Mouse (Mus musculus) forebrain, embryonic 16.5 days (tissue): Measurements from ENCODE around the gene Galnt2. TPM values are rescaled to one million over a fixed set of nuclear protein-coding genes. Genes with fewer than 3 reads are reported as not detected.

Source experiments
- ATAC-seq: fragments of 200-750 bp; cut with Nextera tagmentation; 2 replicates; pipeline ENCODE4 v1.8.0; 2017; ENCODE audit warnings: mild to moderate bottlenecking, moderate library complexity
- H3K27ac ChIP-seq: fragments of 300-500 bp; sonication (generic); 2 replicates; pipeline ENCODE4 v1.5.1; 2014; ENCODE audit warnings: low read length, control low read depth
- H3K27me3 ChIP-seq: fragments of 300-500 bp; sonication (generic); replicated peaks from 2 replicates; pipeline ENCODE4 v1.6.1; 2014; ENCODE audit warnings: low read length; ENCODE audit not compliant: control insufficient read depth, insufficient read depth
- H3K36me3 ChIP-seq: fragments of 300-500 bp; sonication (generic); 2 replicates; pipeline ENCODE4 v1.6.1; 2014; ENCODE audit not compliant: control insufficient read depth, insufficient read depth
- H3K4me1 ChIP-seq: fragments of 300-500 bp; sonication (generic); replicated peaks from 2 replicates; pipeline ENCODE4 v1.6.1; 2014; ENCODE audit warnings: low read length; ENCODE audit not compliant: control insufficient read depth, insufficient read depth
- H3K4me2 ChIP-seq: fragments of 300-500 bp; sonication (generic); 2 replicates; pipeline ENCODE4 v1.6.1; 2014; ENCODE audit warnings: mild to moderate bottlenecking, low read length, control low read depth
- H3K4me3 ChIP-seq: fragments of 300-500 bp; sonication (generic); replicated peaks from 2 replicates; pipeline ENCODE4 v1.5.1; 2014; ENCODE audit warnings: mild to moderate bottlenecking, low read length, control low read depth
- H3K9ac ChIP-seq: fragments of 300-500 bp; sonication (generic); replicated peaks from 2 replicates; pipeline ENCODE4 v1.6.1; 2014; ENCODE audit warnings: low read depth, low read length, control low read depth
- H3K9me3 ChIP-seq: fragments of 300-500 bp; sonication (generic); 2 replicates; pipeline ENCODE4 v1.6.1; 2016; ENCODE audit warnings: low read length; ENCODE audit not compliant: control insufficient read depth
- WGBS: fragments of 180-500 bp; shearing (Covaris S2); extraction: QIAGEN DNeasy Blood & Tissue Kit; methylation state at CpG from one replicate; pipeline ENCODE4 v1.1.7; 2014; 5-methylcytosine and 5-hydroxymethylcytosine counted together
- polyA plus RNA-seq: library from polyadenylated mRNA; unstranded; fragments of >200 nt; fragmentation: Nextera tagmentation; extraction: Ambion mirVana; gene quantifications from 2 replicates; pipeline ENCODE4 v1.2.1, GENCODE M21; 2015

The Galnt2 gene
- polyA plus RNA-seq, 1 experiment from 2014 or later = 47.8 TPM

DNA sequence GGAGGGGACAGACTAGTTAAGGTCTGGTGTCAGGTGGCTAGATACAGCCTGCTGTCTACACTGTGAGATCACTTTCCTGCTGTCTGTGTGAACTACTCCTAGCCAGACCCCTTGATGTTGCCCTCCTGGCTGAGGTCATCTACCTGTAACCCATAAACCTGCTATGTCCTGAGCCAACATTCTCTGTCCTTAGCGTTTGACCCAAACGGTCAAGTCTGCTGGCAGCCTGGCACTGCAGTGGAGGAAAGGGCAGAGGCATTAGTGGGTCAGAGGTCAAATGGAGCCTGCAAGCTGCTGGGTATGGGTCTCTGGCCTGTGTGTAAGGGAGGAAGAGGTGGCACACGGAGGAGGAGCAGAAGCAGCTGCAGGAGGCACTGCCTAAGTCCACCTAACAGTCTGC, 41.6 kb downstream of the Galnt2 start:
- WGBS = 63% methylated on average over 3 of the region's 3 CpGs
- Histone ChIP-seq H3K27me3 (no peaks in the 10 kb centered on the region), H3K4me3 (no peak overlapping the region), H3K9me3 (no peaks in the 10 kb centered on the region), H3K36me3 (no peaks in the 10 kb centered on the region; the same call in 1 of the 2 replicates), H3K9ac (no peak overlapping the region), H3K27ac (no peak overlapping the region), H3K4me1 (peaks cover 23% of the 10 kb centered on the region), H3K4me2 (no peak overlapping the region)
- ATAC-seq = no peak

DNA sequence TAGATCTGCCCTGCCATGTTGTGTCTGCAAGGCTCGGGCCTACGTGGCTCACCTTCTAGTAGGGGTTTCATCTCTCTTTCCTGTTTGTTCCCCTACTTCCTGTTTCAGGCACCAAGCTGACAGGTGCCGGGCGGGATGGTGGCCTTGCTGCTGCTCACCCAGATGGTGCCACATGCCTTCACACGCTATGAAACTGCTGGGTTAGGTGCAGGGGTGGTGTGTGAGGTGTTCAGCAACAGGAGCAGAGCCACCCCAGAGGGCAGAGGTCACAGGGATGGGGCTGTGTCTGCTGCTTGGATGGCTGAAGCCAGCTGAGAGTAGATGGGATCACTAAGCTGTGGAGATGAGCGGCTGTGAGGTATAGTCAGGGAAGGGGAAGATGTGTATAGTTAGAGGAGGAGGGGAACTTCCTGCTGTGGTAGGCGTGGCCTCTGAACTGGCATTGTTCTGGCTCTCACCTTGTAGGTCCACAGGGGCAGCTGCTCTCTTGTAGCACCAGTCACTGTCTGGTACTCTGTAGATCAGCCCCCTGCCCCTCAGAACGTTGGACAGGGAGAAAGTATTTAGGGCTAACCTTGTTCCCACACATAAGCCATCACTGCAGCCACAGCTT, 42.5 kb downstream of the Galnt2 start:
- Histone ChIP-seq H3K9ac (no peak overlapping the region), H3K4me1 (peaks cover 25% of the 10 kb centered on the region)

DNA sequence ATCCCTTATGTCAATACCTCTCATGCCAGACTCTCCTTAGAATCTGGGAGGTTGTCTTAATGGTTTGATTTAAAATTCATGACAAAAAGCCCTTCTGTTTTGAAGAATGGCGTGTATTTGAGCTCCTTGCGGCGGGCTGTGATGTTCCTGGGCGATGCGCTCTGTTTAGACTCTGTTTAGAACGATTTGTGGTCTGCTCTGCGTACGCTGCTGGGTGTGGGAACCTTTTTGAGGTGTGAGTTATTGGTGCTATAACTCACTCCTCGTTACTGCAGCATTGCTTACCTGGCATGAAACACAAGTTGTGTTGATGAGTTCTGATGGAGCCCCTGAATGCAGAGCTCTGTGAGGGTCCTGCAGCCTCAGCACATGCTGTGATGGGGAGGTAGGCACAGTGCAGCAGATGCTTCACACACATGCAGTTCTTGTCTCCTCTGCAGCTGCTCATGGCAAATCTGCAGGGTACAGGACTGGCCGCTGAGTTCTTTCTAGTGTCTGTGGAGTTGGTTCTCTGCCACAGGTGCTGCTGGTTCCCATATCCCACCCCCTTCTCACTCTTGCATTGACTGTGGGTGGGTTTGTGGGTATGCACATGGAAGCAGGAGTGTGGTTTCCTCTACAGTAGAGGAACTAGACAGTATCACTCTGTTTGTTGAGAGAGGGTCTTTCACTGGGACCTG, 43.4 kb downstream of the Galnt2 start:
- H3K4me1 ChIP-seq = peaks cover 25% of the 10 kb centered on the region
- H3K27me3 ChIP-seq = no peaks in the 10 kb centered on the region
- WGBS = 48% methylated on average over 10 of the region's 10 CpGs
- no peaks in the 10 kb centered on the region for H3K9me3 ChIP-seq
- no peak overlapping the region; the same call in 1 of the 2 replicates for H3K27ac ChIP-seq
- H3K4me3 ChIP-seq = no peak overlapping the region
- no peak overlapping the region for H3K4me2 ChIP-seq
- 0 out of 2 replicates have a peak, but pooled peaks have one; percentile 35 for ATAC-seq
- no peaks in the 10 kb centered on the region; the same call in 1 of the 2 replicates for H3K36me3 ChIP-seq
- no peak overlapping the region for H3K9ac ChIP-seq

More for the DNA sequence above, 42.5 kb downstream of the Galnt2 start:
- WGBS = 63% methylated on average over 8 of the region's 8 CpGs
- no peak overlapping the region for H3K4me3 ChIP-seq
- H3K9me3 ChIP-seq = no peaks in the 10 kb centered on the region
- ATAC-seq = no peak
- H3K4me2 ChIP-seq = no peak overlapping the region
- H3K36me3 ChIP-seq = no peaks in the 10 kb centered on the region; the same call in 1 of the 2 replicates
- no peaks in the 10 kb centered on the region for H3K27me3 ChIP-seq
- H3K27ac ChIP-seq = no peak overlapping the region

DNA sequence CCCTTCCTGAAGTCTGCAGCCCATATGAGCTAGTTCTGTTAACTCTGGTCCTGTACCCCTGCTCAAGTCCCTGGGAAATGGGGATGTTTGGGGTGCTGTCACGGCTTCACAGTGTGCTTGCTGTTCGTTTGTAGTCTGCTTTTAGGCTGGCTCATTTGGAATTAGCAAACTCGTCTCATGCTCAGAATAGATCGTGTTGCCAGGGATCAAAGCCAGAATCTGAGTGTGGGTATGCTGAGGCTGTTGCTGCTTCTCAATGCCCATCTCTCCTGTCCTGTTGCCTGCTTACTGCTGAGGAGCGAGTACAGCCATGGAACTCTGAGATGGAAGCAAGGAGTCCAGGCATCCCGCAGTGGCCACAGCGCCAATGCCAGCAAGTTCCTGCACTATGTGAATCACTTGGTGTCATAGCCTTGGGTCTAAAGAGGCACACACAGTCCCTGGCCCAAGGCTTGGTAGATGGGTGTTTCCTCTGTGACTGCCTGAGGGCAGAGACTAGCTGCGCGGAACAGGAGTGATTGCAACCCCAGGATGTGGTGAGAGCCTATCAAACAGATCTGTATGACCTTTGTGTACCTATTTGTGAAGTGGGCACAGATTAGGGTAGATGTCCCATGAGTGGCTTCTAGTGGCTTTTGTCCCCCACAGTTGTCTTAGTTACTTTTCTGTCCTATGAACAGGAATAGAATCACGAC, 44.3 kb downstream of the Galnt2 start:
- WGBS = 72% methylated on average over 10 of the region's 10 CpGs
- no peaks in the 10 kb centered on the region for H3K27me3 ChIP-seq
- ATAC-seq = no peak
- no peaks in the 10 kb centered on the region; the same call in 1 of the 2 replicates for H3K36me3 ChIP-seq
- H3K9me3 ChIP-seq = no peaks in the 10 kb centered on the region
- no peak overlapping the region for H3K9ac ChIP-seq
- no peak overlapping the region for H3K4me3 ChIP-seq
- no peak overlapping the region for H3K27ac ChIP-seq
- peaks cover 21% of the 10 kb centered on the region for H3K4me1 ChIP-seq
- H3K4me2 ChIP-seq = no peak overlapping the region

DNA sequence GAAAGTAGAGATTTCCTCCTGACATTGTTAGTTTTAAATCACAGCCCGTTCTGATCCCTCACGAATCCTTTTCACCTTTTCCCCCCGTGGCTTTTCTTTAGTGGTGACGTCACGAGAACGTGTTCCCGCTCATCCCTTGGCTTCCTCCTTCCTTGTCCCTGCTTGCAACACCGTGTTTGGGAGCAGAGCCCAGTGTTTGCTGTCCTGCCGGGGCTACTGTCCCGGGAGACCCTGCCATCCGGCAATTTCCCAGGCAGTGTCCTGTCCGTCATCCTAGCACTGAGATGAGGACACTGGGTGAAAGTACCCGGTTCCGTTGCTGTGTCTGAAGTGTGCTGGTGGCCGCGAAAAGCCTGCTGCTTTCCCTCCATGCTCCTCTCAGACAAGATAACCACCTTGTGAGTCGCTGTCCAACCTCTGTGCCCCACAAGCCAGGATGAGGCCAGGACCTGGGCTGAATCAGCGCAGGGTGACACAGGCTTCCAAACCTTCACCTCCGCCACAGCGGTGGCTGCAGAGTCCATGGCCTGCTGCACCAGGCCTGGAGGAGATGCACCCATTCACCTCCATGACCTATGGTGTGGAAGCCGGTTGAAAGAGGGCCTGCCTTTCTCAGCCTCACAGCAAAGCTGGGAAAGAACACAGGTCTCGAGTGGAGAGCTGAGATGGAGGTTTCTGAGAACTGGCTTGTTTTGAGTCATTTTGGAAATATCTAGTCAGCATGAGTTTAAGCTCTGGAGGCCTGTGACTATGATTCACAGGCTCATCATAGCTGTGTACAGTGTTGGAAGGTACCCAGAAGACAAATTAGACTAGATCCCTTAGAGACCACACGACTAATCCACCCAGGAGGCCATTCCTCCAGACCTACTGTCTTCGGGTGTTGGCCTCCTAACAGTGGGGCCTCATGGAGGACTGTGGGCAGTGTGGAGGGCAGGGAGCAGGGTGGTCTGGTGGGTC, 47.0 kb downstream of the Galnt2 start:
- peaks cover 39% of the 10 kb centered on the region for H3K4me1 ChIP-seq
- ATAC-seq = no peak
- WGBS = 72% methylated on average over 24 of the region's 24 CpGs
- H3K4me2 ChIP-seq = no peak overlapping the region
- no peak overlapping the region for H3K4me3 ChIP-seq
- no peaks in the 10 kb centered on the region for H3K27me3 ChIP-seq
- H3K36me3 ChIP-seq = no peaks in the 10 kb centered on the region; the same call in 1 of the 2 replicates
- no peak overlapping the region for H3K9ac ChIP-seq
- no peak overlapping the region for H3K27ac ChIP-seq
- H3K9me3 ChIP-seq = no peaks in the 10 kb centered on the region

DNA sequence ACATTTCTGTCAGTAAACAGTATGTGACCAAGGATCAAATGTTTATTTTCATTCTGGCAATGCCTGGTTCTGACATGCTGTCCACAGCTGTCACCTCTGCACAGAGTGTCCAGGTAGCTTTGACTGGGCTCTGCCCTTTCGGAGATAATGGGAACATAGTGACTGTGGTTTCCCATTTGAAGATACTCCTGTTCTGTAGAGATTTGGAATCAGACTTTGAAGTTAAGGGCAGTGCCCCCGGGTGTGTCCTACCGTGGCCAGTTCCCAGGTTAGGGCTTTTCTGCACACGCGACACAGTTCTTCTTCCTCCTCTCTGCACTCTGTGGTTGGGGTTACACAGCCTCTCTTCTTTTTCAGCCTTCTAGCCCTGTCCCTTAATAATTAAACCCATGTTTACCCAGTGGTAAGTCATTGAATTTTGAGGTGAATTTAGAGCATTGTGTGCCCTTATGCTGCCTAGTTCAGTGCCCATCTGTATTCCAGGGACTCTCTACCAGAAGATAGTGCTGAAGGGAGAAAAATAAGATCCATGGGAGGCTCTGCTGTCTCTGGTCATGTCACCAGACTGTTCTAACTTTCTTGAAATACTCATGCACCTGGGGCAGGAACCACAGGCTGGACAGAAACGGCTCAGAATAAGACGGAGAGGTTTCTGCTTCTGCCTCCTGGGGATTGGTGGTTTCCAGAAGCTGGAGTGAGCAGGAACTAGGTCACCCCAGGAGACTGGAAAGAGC, 47.9 kb downstream of the Galnt2 start:
- H3K4me1 ChIP-seq = peaks cover 47% of the 10 kb centered on the region
- H3K4me3 ChIP-seq = no peak overlapping the region
- no peaks in the 10 kb centered on the region for H3K27me3 ChIP-seq
- H3K4me2 ChIP-seq = no peak overlapping the region
- WGBS = 90% methylated on average over 7 of the region's 7 CpGs
- no peak for ATAC-seq
- H3K27ac ChIP-seq = no peak overlapping the region
- no peak overlapping the region for H3K9ac ChIP-seq
- H3K9me3 ChIP-seq = no peaks in the 10 kb centered on the region
- H3K36me3 ChIP-seq = no peaks in the 10 kb centered on the region; the same call in 1 of the 2 replicates

DNA sequence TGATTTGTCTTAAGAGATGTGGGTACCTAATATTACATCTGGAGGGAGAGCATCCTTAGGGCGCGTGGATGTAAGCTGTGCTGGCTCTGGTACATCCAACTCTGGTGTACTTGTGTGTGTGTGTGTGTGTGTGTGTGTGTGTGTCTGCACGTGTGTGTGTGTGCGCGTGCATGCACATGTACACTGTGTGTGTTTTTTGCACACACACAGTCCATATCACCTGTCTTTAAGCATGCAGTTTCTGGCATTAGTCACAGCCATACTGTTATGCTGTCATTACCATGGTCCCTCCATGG, 48.4 kb downstream of the Galnt2 start:
- Histone ChIP-seq H3K27me3 (no peaks in the 10 kb centered on the region), H3K9ac (no peak overlapping the region), H3K4me2 (no peak overlapping the region), H3K4me3 (no peak overlapping the region), H3K4me1 (peaks cover 47% of the 10 kb centered on the region), H3K27ac (no peak overlapping the region), H3K9me3 (no peaks in the 10 kb centered on the region), H3K36me3 (no peaks in the 10 kb centered on the region; the same call in 1 of the 2 replicates)
- WGBS = 99% methylated on average over 5 of the region's 5 CpGs
- no peak for ATAC-seq

DNA sequence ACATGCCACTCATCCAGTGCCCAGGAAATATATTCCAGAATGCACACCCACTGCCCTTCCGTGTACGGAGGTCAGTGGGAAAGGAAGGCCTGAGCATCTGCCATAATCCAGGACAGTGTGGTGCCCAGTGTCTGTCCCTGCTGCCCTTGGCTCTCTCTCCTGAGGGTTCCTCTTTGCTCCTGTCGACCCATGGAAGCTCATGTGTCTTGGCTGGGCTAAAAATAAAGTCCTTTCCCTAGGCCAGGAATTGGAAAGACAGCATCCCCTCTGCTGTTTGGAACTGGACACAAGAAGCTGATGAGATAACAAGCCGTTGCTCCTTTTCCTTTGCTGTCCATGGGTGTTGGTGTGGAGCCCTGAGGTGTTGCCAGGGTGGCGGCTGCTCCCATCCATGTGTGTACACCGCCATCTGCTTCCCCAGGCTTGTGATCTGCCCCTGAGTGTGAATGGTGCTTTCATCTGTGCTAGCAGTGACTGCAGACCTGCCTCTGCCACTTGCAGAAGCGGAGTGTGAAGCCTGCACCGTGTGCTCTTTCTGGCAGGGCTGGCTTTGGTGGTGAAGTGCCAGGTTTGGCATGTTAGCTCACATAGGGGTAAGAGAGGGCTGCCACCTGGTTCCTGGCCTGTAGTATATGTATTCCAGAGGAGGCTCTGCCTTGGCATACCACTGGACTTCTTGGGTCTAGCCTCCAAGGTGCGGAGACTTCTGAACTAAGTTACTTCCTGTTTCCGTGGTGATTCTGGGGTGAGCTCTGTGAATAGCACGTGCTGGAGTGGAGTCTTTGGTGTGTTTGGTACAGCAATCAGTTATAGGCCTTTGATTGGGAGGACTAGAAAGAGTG, 50.7 kb downstream of the Galnt2 start:
- no peaks in the 10 kb centered on the region for H3K9me3 ChIP-seq
- H3K9ac ChIP-seq = no peak overlapping the region
- no peaks in the 10 kb centered on the region for H3K27me3 ChIP-seq
- no peak overlapping the region for H3K4me3 ChIP-seq
- H3K36me3 ChIP-seq = no peaks in the 10 kb centered on the region
- peak; percentile 45 for ATAC-seq
- 50% methylated on average over 11 of the region's 11 CpGs for WGBS
- H3K4me2 ChIP-seq = no peak overlapping the region
- H3K27ac ChIP-seq = peak overlapping the region; percentile 9; the same call in 1 of the 2 replicates
- H3K4me1 ChIP-seq = peaks cover 59% of the 10 kb centered on the region
